In the genomic region with DNA sequence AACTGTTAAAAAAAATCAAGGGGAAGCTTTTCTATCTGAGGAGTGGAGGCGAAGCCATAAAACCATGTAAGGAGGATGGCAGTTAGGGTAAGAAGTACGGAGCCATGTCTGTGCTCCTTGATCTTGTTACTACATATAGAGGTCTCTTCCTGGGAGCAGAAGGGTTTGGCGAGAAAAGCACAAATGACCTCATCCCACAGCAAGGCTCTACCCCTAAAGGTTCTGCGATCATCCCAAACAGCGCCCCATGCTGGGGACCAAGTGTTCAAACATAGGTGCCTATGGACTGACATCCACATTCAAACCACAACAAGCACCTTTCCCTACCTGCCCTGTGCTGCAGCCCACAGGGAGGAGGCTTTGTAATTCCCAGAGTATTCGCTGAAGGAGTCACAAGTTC, we compare ENCODE assay signal across 9 mouse cellular contexts. TPM values are rescaled to one million over a fixed set of nuclear protein-coding genes. Genes with fewer than 3 reads are reported as not detected.
DNase-seq lines count a peak whose midpoint lies in the region; ATAC-seq and TF ChIP-seq lines count a peak whose summit lies in the region.
"Had no signal": no experiment of that assay in that cellular context is flagged by ENCODE, and none has a peak within 500 bp of the region (broad histone marks: within the 10 kb centered on the region; RNA-seq: fewer than 3 reads in every experiment).

No protein-coding gene starts in this region.

- H3K4me1 ChIP-seq in heart, embryonic 10.5 days: no peaks in the 10 kb centered on the region
- H3K4me1 ChIP-seq in kidney, adult 2 months (ENCODE audit: control insufficient read depth, insufficient read depth, low read length): no peaks in the 10 kb centered on the region
- H3K4me1 ChIP-seq in lung, postnatal 0 days (ENCODE audit: insufficient read depth, low read depth, low read length): no peaks in the 10 kb centered on the region

- WGBS in heart, embryonic 10.5 days: 48% methylated on average over 6 of the region's 6 CpGs
- 43% methylated on average over 6 of the region's 6 CpGs for WGBS in kidney, adult 2 months
- WGBS in lung, postnatal 0 days: 51% methylated on average over 6 of the region's 6 CpGs

- TF ChIP-seq CTCF in kidney, adult 2 months (conservative IDR thresholded peaks at IDR 0.05; ENCODE audit: insufficient read depth, insufficient read length, low read depth, low read length): peak; percentile 32
- no peak; the same call in 1 of the 2 replicates for TF ChIP-seq CTCF in lung, postnatal 0 days (IDR thresholded peaks at IDR 0.05)

- H3K27me3 ChIP-seq in heart, embryonic 10.5 days (ENCODE audit: insufficient read depth, poor library complexity, severe bottlenecking): no peaks in the 10 kb centered on the region
- H3K27me3 ChIP-seq in kidney, adult 2 months (replicated peaks; ENCODE audit: control insufficient read depth, insufficient read depth, low read length): no peaks in the 10 kb centered on the region
- H3K27me3 ChIP-seq in lung, postnatal 0 days (replicated peaks; ENCODE audit: insufficient read depth, low read length): no peaks in the 10 kb centered on the region

- DNase-seq in urinary bladder, postnatal 14 days (ENCODE audit: low spot score): peak; percentile 20
- no peak for DNase-seq in urinary bladder, postnatal 36 days (ENCODE audit: low spot score in 2 of 2)
- DNase-seq in cerebellum, adult 8-10 months: peak; percentile 3
- no peak for DNase-seq in heart, embryonic 10.5 days (ENCODE audit: low spot score)
- no peak for DNase-seq in kidney, adult 2 months
- DNase-seq in lung, postnatal 0 days (ENCODE audit: low spot score): peak; percentile 15
- peak; percentile 78 for DNase-seq in right cerebral cortex, postnatal 4 days
- no peak for DNase-seq in MN1 (ENCODE audit: low spot score)

- no peak for TF ChIP-seq EP300 in lung, postnatal 0 days (IDR thresholded peaks at IDR 0.05)

- no peak overlapping the region for H3K9ac ChIP-seq in lung, postnatal 0 days (replicated peaks; ENCODE audit: low read depth)

- peak overlapping the region; percentile 15; the same call in 1 of the 2 replicates for H3K4me2 ChIP-seq in lung, postnatal 0 days (replicated peaks; ENCODE audit: low read depth, low read length)

- no peaks in the 10 kb centered on the region for H3K36me3 ChIP-seq in heart, embryonic 10.5 days
- H3K36me3 ChIP-seq in kidney, adult 2 months (ENCODE audit: control insufficient read depth, insufficient read depth, low read length): no peaks in the 10 kb centered on the region
- H3K36me3 ChIP-seq in lung, postnatal 0 days (ENCODE audit: insufficient read depth, low read length): no peaks in the 10 kb centered on the region

- no peaks in the 10 kb centered on the region for H3K9me3 ChIP-seq in heart, embryonic 10.5 days
- no peaks in the 10 kb centered on the region for H3K9me3 ChIP-seq in lung, postnatal 0 days (ENCODE audit: low read length)

- H3K4me3 ChIP-seq in heart, embryonic 10.5 days: peak overlapping the region; percentile 34
- H3K4me3 ChIP-seq in kidney, adult 2 months (ENCODE audit: insufficient read depth, low read depth, low read length): no peak overlapping the region
- H3K4me3 ChIP-seq in lung, postnatal 0 days (ENCODE audit: low read depth, low read length): no peak overlapping the region
- H3K4me3 ChIP-seq: erythroblast, embryonic 14.5 days had no signal

- H3K27ac ChIP-seq in heart, embryonic 10.5 days: no peak overlapping the region
- H3K27ac ChIP-seq in kidney, adult 2 months (ENCODE audit: insufficient read depth, low read depth, low read length): peak overlapping the region; percentile 43
- H3K27ac ChIP-seq in lung, postnatal 0 days (ENCODE audit: low read length): no peak overlapping the region

- no peak for TF ChIP-seq POLR2A in kidney, adult 2 months (IDR thresholded peaks at IDR 0.05; ENCODE audit: low read depth, low read length)

- peak; percentile 44; the same call in 1 of the 2 replicates for ATAC-seq in lung, postnatal 0 days

RNA-seq across cellular contexts. Expression of gene Il2ra, which starts 21.8 kb away (rescaled TPM):
- polyA plus RNA-seq in heart, embryonic 10.5 days (2016; fragmentation: Nextera tagmentation; extraction: Ambion mirVana): not detected in 2 replicates
- polyA plus RNA-seq in kidney, adult 2 months (2012; rRNA removed): 0.14 and 0.42 TPM in 2 replicates
- polyA plus RNA-seq in lung, postnatal 0 days (2015; fragmentation: Nextera tagmentation; extraction: Ambion mirVana): 0.04 TPM in 1 of 2 replicates, not detected in the other

RNA-seq across cellular contexts. Expression of gene Gm17490, which starts 38.3 kb away (rescaled TPM):
- not detected in 2 replicates for polyA plus RNA-seq in heart, embryonic 10.5 days (2016; fragmentation: Nextera tagmentation; extraction: Ambion mirVana)
- not detected in 2 replicates for polyA plus RNA-seq in kidney, adult 2 months (2012; rRNA removed)
- polyA plus RNA-seq in lung, postnatal 0 days (2015; fragmentation: Nextera tagmentation; extraction: Ambion mirVana): not detected in 2 replicates
- polyA plus RNA-seq: erythroblast, embryonic 14.5 days had no signal

RNA-seq across cellular contexts. Expression of gene Il15ra, which starts 40.7 kb away (rescaled TPM):
- 5.1 and 6.3 TPM in 2 replicates for polyA plus RNA-seq in heart, embryonic 10.5 days (2016; fragmentation: Nextera tagmentation; extraction: Ambion mirVana)
- 22.4 and 22.5 TPM in 2 replicates for polyA plus RNA-seq in kidney, adult 2 months (2012; rRNA removed)
- 4.3 and 6.7 TPM in 2 replicates for polyA plus RNA-seq in lung, postnatal 0 days (2015; fragmentation: Nextera tagmentation; extraction: Ambion mirVana)
- polyA plus RNA-seq: erythroblast, embryonic 14.5 days had no signal

Comparison
In these comparisons a context has a peak if more than half of its experiments do, and no peak if none do; other contexts are left out.
1. DNase-seq: peak in urinary bladder, postnatal 14 days (single experiment), cerebellum, adult 8-10 months (single experiment), lung, postnatal 0 days (single experiment) and right cerebral cortex, postnatal 4 days (single experiment); none in urinary bladder, postnatal 36 days (0 of 2), heart, embryonic 10.5 days (single experiment), kidney, adult 2 months (single experiment) and MN1 (single experiment).